Mouse (Mus musculus): ENCODE data around the gene Qrich2. TPM values are rescaled to one million over a fixed set of nuclear protein-coding genes. Genes with fewer than 3 reads are reported as not detected.
A peak's percentile ranks its signal among the peaks of the same experiment; 100 is the strongest.

The Qrich2 gene
- total RNA-seq, 2 experiments from 2014 or later = not detected

GRCm38 (mm10) chr11:116449341-116449740 lies 16.7 kb downstream of the Qrich2 start:
- DNase-seq = no peak
- intact Hi-C loops (cut with DNase I) = loop anchor here (5.0 kb wide), 1 partner anchor 222 kb away; no protein-coding TSS in a partner anchor

- no peak for DNase-seq
- intact Hi-C loops (cut with DNase I) = loop anchor here (2.0 to 5.0 kb wide), 2 partner anchors 59 to 221 kb away; no protein-coding TSS in a partner anchor
These were observed 18.2 kb downstream of the Qrich2 start for GRCm38 (mm10) chr11:116447822-116448221.

- no peak for DNase-seq
- intact Hi-C loops (cut with DNase I) = loop anchor here (1.0 to 5.0 kb wide), 3 partner anchors 58 to 219 kb away; no protein-coding TSS in a partner anchor
These were observed 19.6 kb downstream of the Qrich2 start for GRCm38 (mm10) chr11:116446308-116446887.

GRCm38 (mm10) chr11:116445596-116446307 lies 20.3 kb downstream of the Qrich2 start:
- intact Hi-C loops (cut with DNase I) = loop anchor here (1.0 to 5.0 kb wide), 3 partner anchors 57 to 218 kb away; no protein-coding TSS in a partner anchor
- peak; percentile 92 to 96 for DNase-seq

GRCm38 (mm10) chr11:116443935-116444334 lies 22.1 kb downstream of the Qrich2 start:
- DNase-seq = no peak

GRCm38 (mm10) chr11:116443311-116443710 lies 22.7 kb downstream of the Qrich2 start:
- intact Hi-C loops (cut with DNase I) = no loop called here
- DNase-seq = no peak

More at GRCm38 (mm10) chr11:116443935-116444334, 22.1 kb downstream of the Qrich2 start:
- intact Hi-C loops (cut with DNase I) = no loop called here

GRCm38 (mm10) chr11:116442867-116443177 lies 23.2 kb downstream of the Qrich2 start:
- intact Hi-C loops (cut with DNase I) = no loop called here
- DNase-seq = no peak

- intact Hi-C loops (cut with DNase I) = no loop called here
- DNase-seq = no peak
These were observed 23.7 kb downstream of the Qrich2 start for GRCm38 (mm10) chr11:116442129-116442866.

GRCm38 (mm10) chr11:116440408-116441068 lies 25.5 kb downstream of the Qrich2 start:
- intact Hi-C loops (cut with DNase I) = no loop called here
- peak; percentile 67 to 71 for DNase-seq

GRCm38 (mm10) chr11:116439269-116440240 lies 26.5 kb downstream of the Qrich2 start:
- intact Hi-C loops (cut with DNase I) = no loop called here
- no peak for DNase-seq

- intact Hi-C loops (cut with DNase I) = no loop called here
- DNase-seq = peak in 1 of 2 experiments; percentile 26
These were observed 28.5 kb downstream of the Qrich2 start for GRCm38 (mm10) chr11:116437541-116437940.

GRCm38 (mm10) chr11:116436725-116437331 lies 29.2 kb downstream of the Qrich2 start:
- peak; percentile 75 to 77 for DNase-seq
- intact Hi-C loops (cut with DNase I) = no loop called here

GRCm38 (mm10) chr11:116435992-116436724 lies 29.9 kb downstream of the Qrich2 start:
- intact Hi-C loops (cut with DNase I) = no loop called here
- peak in 1 of 2 experiments; percentile 31 for DNase-seq

- intact Hi-C loops (cut with DNase I) = loop anchor here (5.0 kb wide), 1 partner anchor 348 kb away; the partner anchor contains the start of gene Wbp2
- DNase-seq = no peak
These were observed 30.9 kb downstream of the Qrich2 start for GRCm38 (mm10) chr11:116434967-116435752.

GRCm38 (mm10) chr11:116434287-116434966 lies 31.6 kb downstream of the Qrich2 start:
- intact Hi-C loops (cut with DNase I) = loop anchor here (5.0 kb wide), 1 partner anchor 347 kb away; the partner anchor contains the start of gene Wbp2

GRCm38 (mm10) chr11:116433356-116434286 lies 32.4 kb downstream of the Qrich2 start, which contains the start of gene Ubald2:
TSS of gene Ubald2 (plus strand) at chr11:116434094.
- peak; percentile 99 to 100 for DNase-seq
- intact Hi-C loops (cut with DNase I) = loop anchor here (2.0 to 5.0 kb wide), 2 partner anchors 15 to 346 kb away; partner anchors contain the start of gene Wbp2

More at GRCm38 (mm10) chr11:116434287-116434966, 31.6 kb downstream of the Qrich2 start:
- peak; percentile 84 for DNase-seq
